Mouse (Mus musculus): ENCODE measurements around the gene Prss2. TPM values are rescaled to one million over a fixed set of nuclear protein-coding genes. Genes with fewer than 3 reads are reported as not detected.
"Not testable (repeated sequence)": the region's sequence is repeated elsewhere in the genome, so short reads cannot be mapped to it uniquely, and the experiment has no call there.

Gene Prss2
- polyA plus RNA-seq, 1 experiment from 2014 or later: not detected

GRCm38 (mm10) chr6:41560273-41560672 is 38.7 kb downstream of the Prss2 start:
- no peaks in the 10 kb centered on the region for H3K4me1 ChIP-seq
- DNase-seq (ENCODE audit: low spot score): no peak
- no peak overlapping the region for H3K27ac ChIP-seq (replicated peaks)
- WGBS: 87% methylated on average over 2 of the region's 2 CpGs
- H3K36me3 ChIP-seq: no peaks in the 10 kb centered on the region
- H3K27me3 ChIP-seq (ENCODE audit: low read depth, poor library complexity, severe bottlenecking): no peaks in the 10 kb centered on the region
- H3K9me3 ChIP-seq (replicated peaks): no peaks in the 10 kb centered on the region
- H3K4me3 ChIP-seq: no peak overlapping the region

- Histone ChIP-seq H3K27me3 (ENCODE audit: low read depth, poor library complexity, severe bottlenecking) (no peaks in the 10 kb centered on the region), H3K9me3 (replicated peaks) (no peaks in the 10 kb centered on the region), H3K36me3 (no peaks in the 10 kb centered on the region), H3K27ac (replicated peaks) (peak overlapping the region; percentile 55; the same call in 1 of the 2 replicates), H3K4me1 (no peaks in the 10 kb centered on the region), H3K4me3 (peak overlapping the region; percentile 36)
- no peak for DNase-seq (ENCODE audit: low spot score)
- 93% methylated on average over 4 of the region's 4 CpGs for WGBS
Measured at GRCm38 (mm10) chr6:41562598-41562997, 41.0 kb downstream of the Prss2 start.

- H3K27me3 ChIP-seq (ENCODE audit: low read depth, poor library complexity, severe bottlenecking); H3K36me3 ChIP-seq; DNase-seq (ENCODE audit: low spot score); H3K9me3 ChIP-seq (replicated peaks); H3K4me3 ChIP-seq; H3K4me1 ChIP-seq: not testable (repeated sequence)
- peak overlapping the region; percentile 17; the same call in 1 of the 2 replicates for H3K27ac ChIP-seq (replicated peaks)
- WGBS: 51% methylated on average over 6 of the region's 23 CpGs
Measured at GRCm38 (mm10) chr6:41563104-41563951, 41.7 kb downstream of the Prss2 start.

GRCm38 (mm10) chr6:41565261-41565660 is 43.7 kb downstream of the Prss2 start:
- Histone ChIP-seq H3K9me3 (replicated peaks) (no peaks in the 10 kb centered on the region), H3K36me3 (no peaks in the 10 kb centered on the region), H3K27ac (replicated peaks) (no peak overlapping the region), H3K4me3 (no peak overlapping the region), H3K27me3 (ENCODE audit: low read depth, poor library complexity, severe bottlenecking) (no peaks in the 10 kb centered on the region), H3K4me1 (no peaks in the 10 kb centered on the region)
- no peak for DNase-seq (ENCODE audit: low spot score)
- 64% methylated on average over 1 of the region's 1 CpGs for whole genome bisulfite sequencing

- no peaks in the 10 kb centered on the region for H3K27me3 ChIP-seq (ENCODE audit: low read depth, poor library complexity, severe bottlenecking)
Measured at GRCm38 (mm10) chr6:41566965-41567364, 45.4 kb downstream of the Prss2 start.

GRCm38 (mm10) chr6:41569078-41569477 is 47.5 kb downstream of the Prss2 start:
- H3K9me3 ChIP-seq (replicated peaks): no peaks in the 10 kb centered on the region
- DNase-seq (ENCODE audit: low spot score): no peak
- H3K36me3 ChIP-seq: no peaks in the 10 kb centered on the region
- 91% methylated on average over 3 of the region's 3 CpGs for WGBS
- H3K27ac ChIP-seq (replicated peaks): no peak overlapping the region
- no peak overlapping the region for H3K4me3 ChIP-seq
- no peaks in the 10 kb centered on the region for H3K27me3 ChIP-seq (ENCODE audit: low read depth, poor library complexity, severe bottlenecking)
- H3K4me1 ChIP-seq: no peaks in the 10 kb centered on the region

More at GRCm38 (mm10) chr6:41566965-41567364, 45.4 kb downstream of the Prss2 start:
- Histone ChIP-seq H3K4me3 (no peak overlapping the region), H3K4me1 (no peaks in the 10 kb centered on the region), H3K36me3 (no peaks in the 10 kb centered on the region), H3K27ac (replicated peaks) (no peak overlapping the region), H3K9me3 (replicated peaks) (no peaks in the 10 kb centered on the region)
- no peak for DNase-seq (ENCODE audit: low spot score)
- 91% methylated on average over 4 of the region's 4 CpGs for WGBS

Other genes with a start within 250 kb of the Prss2 start
- gene Try4, start 219.5 kb upstream of the Prss2 start, polyA plus RNA-seq (2016; fragmentation: Nextera tagmentation; extraction: Ambion mirVana): not detected in 2 replicates
- not detected in 2 replicates for gene Try5, start 204.9 kb upstream of the Prss2 start, polyA plus RNA-seq (2016; fragmentation: Nextera tagmentation; extraction: Ambion mirVana)
- gene Try10, start 167.7 kb upstream of the Prss2 start, polyA plus RNA-seq (2016; fragmentation: Nextera tagmentation; extraction: Ambion mirVana): not detected in 2 replicates
- gene Prss3, start 144.1 kb upstream of the Prss2 start, polyA plus RNA-seq (2016; fragmentation: Nextera tagmentation; extraction: Ambion mirVana): not detected in 2 replicates
- not detected in 2 replicates for gene Gm5771, start 129.4 kb upstream of the Prss2 start, polyA plus RNA-seq (2016; fragmentation: Nextera tagmentation; extraction: Ambion mirVana)
- gene Gm10334, start 75.6 kb upstream of the Prss2 start, polyA plus RNA-seq (2016; fragmentation: Nextera tagmentation; extraction: Ambion mirVana): not detected in 2 replicates
- gene Prss1, start 62.9 kb upstream of the Prss2 start, polyA plus RNA-seq (2016; fragmentation: Nextera tagmentation; extraction: Ambion mirVana): not detected in 2 replicates
- 13.9 and 17.0 TPM in 2 replicates for gene Ephb6, start 83.7 kb downstream of the Prss2 start, polyA plus RNA-seq (2016; fragmentation: Nextera tagmentation; extraction: Ambion mirVana)
- gene Trpv6, start 114.6 kb downstream of the Prss2 start, polyA plus RNA-seq (2016; fragmentation: Nextera tagmentation; extraction: Ambion mirVana): 0.10 and 0.27 TPM in 2 replicates
- not detected in 2 replicates for gene Trpv5, start 159.0 kb downstream of the Prss2 start, polyA plus RNA-seq (2016; fragmentation: Nextera tagmentation; extraction: Ambion mirVana)
- gene Llcfc1, start 162.6 kb downstream of the Prss2 start, polyA plus RNA-seq (2016; fragmentation: Nextera tagmentation; extraction: Ambion mirVana): not detected in 2 replicates
- gene Kel, start 182.6 kb downstream of the Prss2 start, polyA plus RNA-seq (2016; fragmentation: Nextera tagmentation; extraction: Ambion mirVana): 6.6 and 7.9 TPM in 2 replicates